Comparison of ENCODE assay signal across 22 mouse cellular contexts in genomic region chr1:107728113-107728839, GRCm38 (mm10).
A peak's percentile ranks its signal among the peaks of the same experiment; 100 is the strongest.
DNase-seq lines count a peak whose midpoint lies in the region; ATAC-seq lines count a peak whose summit lies in the region.
"Had no signal": no experiment of that assay in that cellular context is flagged by ENCODE, and none has a peak within 500 bp of the region (broad histone marks: within the 10 kb centered on the region; RNA-seq: fewer than 3 reads in every experiment).

No protein-coding gene starts in this region.

- peak; percentile 45 for ATAC-seq in forebrain, embryonic 16.5 days
- ATAC-seq: CD4-positive, CD25-positive, alpha-beta regulatory T cell, adult 4 months; inflammation-experienced regulatory T-cells, adult 6 months; lung, postnatal 0 days had no signal

- no peaks in the 10 kb centered on the region for H3K36me3 ChIP-seq in forebrain, embryonic 16.5 days (ENCODE audit: control insufficient read depth, insufficient read depth)
- H3K36me3 ChIP-seq in forebrain, embryonic 10.5 days (replicated peaks) = no peaks in the 10 kb centered on the region
- H3K36me3 ChIP-seq: heart, embryonic 10.5 days; hindbrain, embryonic 13.5 days had no signal

- intact Hi-C loops in left cerebral cortex, postnatal 4 days (cut with DNase I) = no loop called here
- intact Hi-C loops in heart, postnatal 14 days (cut with DNase I) = no loop called here
- intact Hi-C loops in heart, postnatal 36 days (cut with DNase I) = no loop called here

- no peaks in the 10 kb centered on the region for H3K4me1 ChIP-seq in forebrain, embryonic 16.5 days (replicated peaks; ENCODE audit: control insufficient read depth, insufficient read depth, low read length)
- no peaks in the 10 kb centered on the region for H3K4me1 ChIP-seq in forebrain, embryonic 10.5 days
- H3K4me1 ChIP-seq: heart, embryonic 10.5 days; hindbrain, embryonic 13.5 days had no signal

- no peak for DNase-seq in forebrain, embryonic 10.5 days (ENCODE audit: extremely low spot score, low spot score)
- peak; percentile 5 to 21 for DNase-seq in left cerebral cortex, adult 9 months (ENCODE audit: low spot score in 2 of 2)
- no peak for DNase-seq in left cerebral cortex, postnatal 4 days
- DNase-seq in layer of hippocampus, postnatal 36 days = peak; percentile 5 to 21
- DNase-seq in heart, postnatal 14 days = no peak
- no peak for DNase-seq in thymus, postnatal 36 days
- no peak for DNase-seq in heart, postnatal 36 days
- DNase-seq: adrenal gland, postnatal 25 days; cerebellum, adult 11-12 months; cerebellum, postnatal 36 days; heart, postnatal 10 days; kidney, adult 8-10 months; kidney, postnatal 25 days; liver; thymus, adult 18-20 months had no signal

- H3K9ac ChIP-seq in forebrain, embryonic 16.5 days (replicated peaks; ENCODE audit: low read depth, low read length) = no peak overlapping the region
- H3K9ac ChIP-seq: hindbrain, embryonic 13.5 days had no signal

- no peak overlapping the region for H3K27ac ChIP-seq in forebrain, embryonic 16.5 days (ENCODE audit: low read length)
- H3K27ac ChIP-seq in forebrain, embryonic 10.5 days = no peak overlapping the region
- H3K27ac ChIP-seq: heart, embryonic 10.5 days; hindbrain, embryonic 13.5 days had no signal

- no peak overlapping the region for H3K4me2 ChIP-seq in forebrain, embryonic 16.5 days (ENCODE audit: low read length)
- H3K4me2 ChIP-seq: hindbrain, embryonic 13.5 days; midbrain, embryonic 11.5 days had no signal

- no peaks in the 10 kb centered on the region for H3K27me3 ChIP-seq in forebrain, embryonic 16.5 days (replicated peaks; ENCODE audit: control insufficient read depth, insufficient read depth, low read length)
- H3K27me3 ChIP-seq in forebrain, embryonic 10.5 days (ENCODE audit: poor library complexity, severe bottlenecking) = no peaks in the 10 kb centered on the region
- H3K27me3 ChIP-seq: hindbrain, embryonic 13.5 days had no signal

- H3K4me3 ChIP-seq in forebrain, embryonic 16.5 days (replicated peaks; ENCODE audit: low read length) = no peak overlapping the region
- H3K4me3 ChIP-seq in forebrain, embryonic 10.5 days = no peak overlapping the region
- H3K4me3 ChIP-seq: heart, embryonic 10.5 days; hindbrain, embryonic 13.5 days had no signal

- no peaks in the 10 kb centered on the region for H3K9me3 ChIP-seq in forebrain, embryonic 16.5 days (ENCODE audit: control insufficient read depth, low read length)
- no peaks in the 10 kb centered on the region for H3K9me3 ChIP-seq in forebrain, embryonic 10.5 days
- H3K9me3 ChIP-seq: heart, embryonic 10.5 days; hindbrain, embryonic 13.5 days had no signal

- WGBS in forebrain, embryonic 16.5 days = 66% methylated on average over 11 of the region's 11 CpGs
- WGBS in forebrain, embryonic 10.5 days = 86% methylated on average over 11 of the region's 11 CpGs

Comparison
In these comparisons a context has a peak if more than half of its experiments do, and no peak if none do; other contexts are left out.
1. DNase-seq: peak in left cerebral cortex, adult 9 months (2 of 2) and layer of hippocampus, postnatal 36 days (2 of 2); none in forebrain, embryonic 10.5 days (single experiment), left cerebral cortex, postnatal 4 days (single experiment), heart, postnatal 14 days (0 of 2), thymus, postnatal 36 days (0 of 2) and heart, postnatal 36 days (0 of 2).